Mouse (Mus musculus): ENCODE results near the gene Wfdc17. TPM values are rescaled to one million over a fixed set of nuclear protein-coding genes. Genes with fewer than 3 reads are reported as not detected.

Wfdc17 gene
- polyA plus RNA-seq, 1 experiment from 2014 or later = 1.4 TPM

Other genes with a start within 250 kb of the Wfdc17 start
- 3.8 and 4.0 TPM in 2 replicates for gene Mmp28, start 240.9 kb upstream of the Wfdc17 start, polyA plus RNA-seq (2015; fragmentation: Nextera tagmentation; extraction: Ambion mirVana)
- 8.8 and 10.5 TPM in 2 replicates for gene Taf15, start 230.9 kb upstream of the Wfdc17 start, polyA plus RNA-seq (2015; fragmentation: Nextera tagmentation; extraction: Ambion mirVana)
- 0.09 TPM in 1 of 2 replicates, not detected in the other for gene Heatr9, start 181.8 kb upstream of the Wfdc17 start, polyA plus RNA-seq (2015; fragmentation: Nextera tagmentation; extraction: Ambion mirVana)
- gene Ccl5, start 173.5 kb upstream of the Wfdc17 start, polyA plus RNA-seq (2015; fragmentation: Nextera tagmentation; extraction: Ambion mirVana) = 0.52 and 1.7 TPM in 2 replicates
- gene Ccl9, start 125.4 kb upstream of the Wfdc17 start, polyA plus RNA-seq (2015; fragmentation: Nextera tagmentation; extraction: Ambion mirVana) = 3.0 and 7.0 TPM in 2 replicates
- 5.5 and 5.9 TPM in 2 replicates for gene Ccl6, start 110.9 kb upstream of the Wfdc17 start, polyA plus RNA-seq (2015; fragmentation: Nextera tagmentation; extraction: Ambion mirVana)
- not detected in 2 replicates for gene Rpl9-ps1, start 58.4 kb upstream of the Wfdc17 start, polyA plus RNA-seq (2015; fragmentation: Nextera tagmentation; extraction: Ambion mirVana)
- 1.0 and 1.1 TPM in 2 replicates for gene Ccl3, start 54.6 kb upstream of the Wfdc17 start, polyA plus RNA-seq (2015; fragmentation: Nextera tagmentation; extraction: Ambion mirVana)
- 1.1 and 1.3 TPM in 2 replicates for gene Ccl4, start 41.4 kb upstream of the Wfdc17 start, polyA plus RNA-seq (2015; fragmentation: Nextera tagmentation; extraction: Ambion mirVana)
- gene Wfdc18, start 5.0 kb downstream of the Wfdc17 start, polyA plus RNA-seq (2015; fragmentation: Nextera tagmentation; extraction: Ambion mirVana) = 6.5 and 6.9 TPM in 2 replicates
- gene Wfdc21, start 42.9 kb downstream of the Wfdc17 start, polyA plus RNA-seq (2015; fragmentation: Nextera tagmentation; extraction: Ambion mirVana) = 0.67 and 3.6 TPM in 2 replicates
- gene Heatr6, start 49.7 kb downstream of the Wfdc17 start, polyA plus RNA-seq (2015; fragmentation: Nextera tagmentation; extraction: Ambion mirVana) = 13.2 and 16.4 TPM in 2 replicates
- gene Hnf1b, start 146.1 kb downstream of the Wfdc17 start, polyA plus RNA-seq (2015; fragmentation: Nextera tagmentation; extraction: Ambion mirVana) = 0.40 and 0.85 TPM in 2 replicates
- 18.7 and 18.9 TPM in 2 replicates for gene Ddx52, start 238.1 kb downstream of the Wfdc17 start, polyA plus RNA-seq (2015; fragmentation: Nextera tagmentation; extraction: Ambion mirVana)

All from heart, embryonic 15.5 days (tissue).